Mouse (Mus musculus) monocyte, adult 5-6 weeks (primary cell): ENCODE measurements around the gene N4bp2. TPM values are rescaled to one million over a fixed set of nuclear protein-coding genes. Genes with fewer than 3 reads are reported as not detected.

Experiments used
- ATAC-seq: fragments of 153-309, 156-312 bp; replicated peaks from 2 replicates; pipeline ENCODE4 v1.8.0; 2017; ENCODE audit warnings: mild to moderate bottlenecking; ENCODE audit not compliant: low TSS enrichment, insufficient number of reproducible peaks, severe bottlenecking, poor library complexity, low FRiP score
- total RNA-seq: library from RNA; stranded (forward); fragments of 200-1000, 200-491, 200-594 nt; gene quantifications from 3 replicates; pipeline ENCODE4 v1.2.3, GENCODE M21; 2017

The N4bp2 gene
- total RNA-seq, 1 experiment from 2014 or later = 33.1 TPM

GRCm38 (mm10) chr5:65795293-65795993 lies 32.1 kb downstream of the N4bp2 start:
- no peak for ATAC-seq

GRCm38 (mm10) chr5:65795994-65796298 lies 32.6 kb downstream of the N4bp2 start:
- no peak for ATAC-seq

- ATAC-seq = 0 out of 2 replicates have a peak, but pooled peaks have one; percentile 47
Observed at GRCm38 (mm10) chr5:65823601-65824133, 60.3 kb downstream of the N4bp2 start.

GRCm38 (mm10) chr5:65826476-65826875 lies 63.2 kb downstream of the N4bp2 start:
- no peak for ATAC-seq

GRCm38 (mm10) chr5:65827102-65827501 lies 63.8 kb downstream of the N4bp2 start:
- no peak for ATAC-seq

- no peak for ATAC-seq
Observed at GRCm38 (mm10) chr5:65828261-65828660, 64.9 kb downstream of the N4bp2 start.

GRCm38 (mm10) chr5:65829059-65829458 lies 65.7 kb downstream of the N4bp2 start:
- ATAC-seq = no peak

- ATAC-seq = peak; percentile 82
Observed at GRCm38 (mm10) chr5:65831917-65832618, 68.7 kb downstream of the N4bp2 start.

- no peak for ATAC-seq
Observed at GRCm38 (mm10) chr5:65833092-65833491, 69.8 kb downstream of the N4bp2 start.

- ATAC-seq = no peak
Observed at GRCm38 (mm10) chr5:65833766-65834498, 70.6 kb downstream of the N4bp2 start.

GRCm38 (mm10) chr5:65838053-65838452 lies 74.7 kb downstream of the N4bp2 start:
- no peak for ATAC-seq

- no peak for ATAC-seq
Observed at GRCm38 (mm10) chr5:65842947-65843346, 79.6 kb downstream of the N4bp2 start.

- 0 out of 2 replicates have a peak, but pooled peaks have one; percentile 10 for ATAC-seq
Observed at GRCm38 (mm10) chr5:65846534-65846933, 83.2 kb downstream of the N4bp2 start.

GRCm38 (mm10) chr5:65846958-65847357 lies 83.6 kb downstream of the N4bp2 start:
- ATAC-seq = no peak

- ATAC-seq = no peak
Observed at GRCm38 (mm10) chr5:65847656-65848055, 84.3 kb downstream of the N4bp2 start.

- no peak for ATAC-seq
Observed at GRCm38 (mm10) chr5:65850765-65851164, 87.4 kb downstream of the N4bp2 start.

GRCm38 (mm10) chr5:65854786-65855191 lies 91.5 kb downstream of the N4bp2 start:
- ATAC-seq = no peak

- ATAC-seq = no peak
Observed at GRCm38 (mm10) chr5:65855571-65855970, 92.2 kb downstream of the N4bp2 start.

GRCm38 (mm10) chr5:65856591-65857411 lies 93.5 kb downstream of the N4bp2 start:
- ATAC-seq = no peak
